Mouse (Mus musculus) neural tube, embryonic 14.5 days (tissue): ENCODE measurements around the gene Xpot. TPM values are rescaled to one million over a fixed set of nuclear protein-coding genes. Genes with fewer than 3 reads are reported as not detected.

Source experiments
- ATAC-seq: fragments of 200-750 bp; cut with Nextera tagmentation; 2 replicates; pipeline ENCODE4 v1.8.0; 2017; ENCODE audit warnings: low read depth, mild to moderate bottlenecking, moderate TSS enrichment, moderate library complexity
- H3K27ac ChIP-seq: fragments of 300-500 bp; sonication (generic); 2 replicates; pipeline ENCODE4 v1.5.1; 2014; ENCODE audit warnings: low read depth, mild to moderate bottlenecking, control low read depth, low read length, moderate library complexity, mixed read lengths
- H3K27me3 ChIP-seq: fragments of 300-500 bp; sonication (generic); 2 replicates; pipeline ENCODE4 v1.6.1; 2014; ENCODE audit warnings: low read length; ENCODE audit not compliant: control insufficient read depth, insufficient read depth
- H3K36me3 ChIP-seq: fragments of 300-500 bp; sonication (generic); 2 replicates; pipeline ENCODE4 v1.6.1; 2014; ENCODE audit warnings: low read length, mixed read lengths; ENCODE audit not compliant: control insufficient read depth, insufficient read depth
- H3K4me1 ChIP-seq: fragments of 300-500 bp; sonication (generic); 2 replicates; pipeline ENCODE4 v1.6.1; 2014; ENCODE audit warnings: low read length; ENCODE audit not compliant: control insufficient read depth, insufficient read depth
- H3K4me2 ChIP-seq: fragments of 300-500 bp; sonication (generic); 2 replicates; pipeline ENCODE4 v1.6.1; 2014; ENCODE audit warnings: mild to moderate bottlenecking, low read depth, low read length, control low read depth
- H3K4me3 ChIP-seq: fragments of 300-500 bp; sonication (generic); 2 replicates; pipeline ENCODE4 v1.5.1; 2014; ENCODE audit warnings: low read depth, low read length, control low read depth, mixed read lengths
- H3K9ac ChIP-seq: fragments of 300-500 bp; sonication (generic); replicated peaks from 2 replicates; pipeline ENCODE4 v1.6.1; 2014; ENCODE audit warnings: low read depth, mild to moderate bottlenecking, control low read depth, low read length, mixed read lengths
- H3K9me3 ChIP-seq: fragments of 300-500 bp; sonication (generic); 2 replicates; pipeline ENCODE4 v1.6.1; 2016; ENCODE audit warnings: low read length; ENCODE audit not compliant: control insufficient read depth
- WGBS: fragments of 180-500 bp; shearing (Covaris S2); extraction: QIAGEN DNeasy Blood & Tissue Kit; methylation state at CpG from one replicate; pipeline ENCODE4 v1.1.7; 2014; 5-methylcytosine and 5-hydroxymethylcytosine counted together
- microRNA-seq: library from miRNA; unstranded; fragments of <30 nt; microRNA quantifications from one replicate; pipeline ENCODE4, GENCODE M21; 2016
- polyA plus RNA-seq: library from polyadenylated mRNA; unstranded; fragments of >200 nt; fragmentation: Nextera tagmentation; extraction: Ambion mirVana; gene quantifications from 2 replicates; pipeline ENCODE4 v1.2.1, GENCODE M21; 2014

Xpot gene
- polyA plus RNA-seq, 1 experiment from 2014 or later: 28.4 TPM

- no peaks in the 10 kb centered on the region for H3K27me3 ChIP-seq
- no peak overlapping the region for H3K4me2 ChIP-seq
- H3K27ac ChIP-seq: no peak overlapping the region
- H3K9me3 ChIP-seq: no peaks in the 10 kb centered on the region
- H3K4me1 ChIP-seq: no peaks in the 10 kb centered on the region
- WGBS: 91% methylated on average over 9 of the region's 9 CpGs
- no peak overlapping the region for H3K9ac ChIP-seq
- H3K4me3 ChIP-seq: no peak overlapping the region
- peaks cover 40% of the 10 kb centered on the region for H3K36me3 ChIP-seq
- no peak for ATAC-seq
These were observed 75.8 kb downstream of the Xpot start for GRCm38 (mm10) chr10:121550334-121550733.

- Histone ChIP-seq H3K4me3 (no peak overlapping the region), H3K4me2 (no peak overlapping the region), H3K9ac (no peak overlapping the region), H3K4me1 (no peaks in the 10 kb centered on the region), H3K27ac (no peak overlapping the region), H3K9me3 (no peaks in the 10 kb centered on the region), H3K27me3 (no peaks in the 10 kb centered on the region), H3K36me3 (peaks cover 34% of the 10 kb centered on the region)
- no peak for ATAC-seq
- 87% methylated on average over 5 of the region's 5 CpGs for WGBS
These were observed 76.5 kb downstream of the Xpot start for GRCm38 (mm10) chr10:121549670-121550069.

- Histone ChIP-seq H3K9me3 (no peaks in the 10 kb centered on the region), H3K27me3 (no peaks in the 10 kb centered on the region), H3K4me2 (no peak overlapping the region), H3K27ac (no peak overlapping the region), H3K4me3 (no peak overlapping the region), H3K4me1 (no peaks in the 10 kb centered on the region), H3K9ac (no peak overlapping the region), H3K36me3 (peaks cover 22% of the 10 kb centered on the region)
- WGBS: 79% methylated on average over 6 of the region's 6 CpGs
- no peak for ATAC-seq
These were observed 79.0 kb downstream of the Xpot start for GRCm38 (mm10) chr10:121547162-121547561.

GRCm38 (mm10) chr10:121543577-121543976, 82.6 kb downstream of the Xpot start:
- peaks cover 3% of the 10 kb centered on the region for H3K36me3 ChIP-seq
- H3K4me2 ChIP-seq: no peak overlapping the region
- no peak for ATAC-seq
- H3K27me3 ChIP-seq: no peaks in the 10 kb centered on the region
- H3K4me3 ChIP-seq: no peak overlapping the region
- H3K9ac ChIP-seq: no peak overlapping the region
- H3K27ac ChIP-seq: no peak overlapping the region
- 96% methylated on average over 6 of the region's 6 CpGs for WGBS
- no peaks in the 10 kb centered on the region for H3K4me1 ChIP-seq
- H3K9me3 ChIP-seq: no peaks in the 10 kb centered on the region

GRCm38 (mm10) chr10:121542156-121542555, 84.0 kb downstream of the Xpot start:
- no peaks in the 10 kb centered on the region for H3K4me1 ChIP-seq
- H3K36me3 ChIP-seq: peaks cover 3% of the 10 kb centered on the region
- no peak overlapping the region for H3K4me3 ChIP-seq
- no peaks in the 10 kb centered on the region for H3K27me3 ChIP-seq
- no peak overlapping the region for H3K4me2 ChIP-seq
- WGBS: 89% methylated on average over 3 of the region's 3 CpGs
- H3K9me3 ChIP-seq: no peaks in the 10 kb centered on the region
- H3K9ac ChIP-seq: no peak overlapping the region
- no peak for ATAC-seq
- no peak overlapping the region for H3K27ac ChIP-seq

Small RNAs within 50 kb of the gene (microRNA-seq; reads per million reads assigned to microRNA genes)
- not detected for gene Gm24330

Other genes starting within 250 kb of the Xpot start
- 4.1 and 6.9 TPM in 2 replicates for gene Rassf3, start 150.0 kb downstream of the Xpot start, polyA plus RNA-seq
- 37.5 and 38.3 TPM in 2 replicates for gene Tbk1, start 39.5 kb downstream of the Xpot start, polyA plus RNA-seq
- gene D930020B18Rik, start 15.3 kb upstream of the Xpot start, polyA plus RNA-seq: 0.08 and 0.12 TPM in 2 replicates
- 2.2 and 3.0 TPM in 2 replicates for gene BC048403, start 113.6 kb upstream of the Xpot start, polyA plus RNA-seq